Mouse (Mus musculus): Measurements from ENCODE around the gene Agtrap.
A peak's percentile ranks its signal among the peaks of the same experiment; 100 is the strongest.

The Agtrap gene

DNA sequence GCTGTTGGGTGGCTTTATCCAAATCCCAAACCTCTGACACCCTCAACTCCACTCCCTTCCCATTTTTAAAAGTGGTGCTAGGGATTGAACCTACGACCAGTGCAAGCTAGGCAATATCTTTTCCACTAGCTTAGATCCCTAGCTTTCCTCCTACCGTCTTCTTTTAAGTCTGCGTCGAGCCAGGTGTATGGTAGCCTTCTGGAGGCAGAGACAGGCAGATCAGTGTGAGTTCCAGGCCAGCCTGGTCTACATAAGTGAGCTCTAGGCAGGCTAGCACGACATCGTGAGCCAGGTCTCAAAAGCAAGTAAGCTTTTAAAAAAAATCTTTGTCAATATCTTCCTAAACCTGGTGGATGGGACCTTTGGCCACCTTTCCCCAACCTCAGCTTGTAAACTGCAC is 11.9 kb downstream of the Agtrap start:
- no peak for DNase-seq (ENCODE audit: low spot score in 2 of 2)

DNA sequence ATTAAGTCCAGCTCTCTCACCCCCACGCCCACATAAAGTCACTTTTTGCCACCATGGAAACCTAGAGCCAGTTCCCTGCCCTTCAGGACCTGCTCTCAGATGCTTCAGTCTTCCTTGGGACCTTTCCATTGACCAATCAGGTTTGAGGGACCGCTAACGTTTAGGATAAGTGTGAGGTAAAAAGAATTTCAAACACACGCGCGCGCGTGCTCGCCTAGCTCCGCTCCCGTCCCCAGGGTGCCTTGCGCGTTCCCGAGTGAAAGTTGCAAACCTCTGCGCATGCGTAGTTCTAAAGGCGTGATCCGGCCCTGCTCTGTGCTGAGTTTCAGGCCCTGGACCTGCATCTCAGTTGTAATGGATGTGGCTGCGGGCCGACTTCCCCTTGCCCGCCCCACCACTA is 12.6 kb downstream of the Agtrap start:
- peak; percentile 50 to 71 for DNase-seq (ENCODE audit: low spot score in 2 of 2)

DNA sequence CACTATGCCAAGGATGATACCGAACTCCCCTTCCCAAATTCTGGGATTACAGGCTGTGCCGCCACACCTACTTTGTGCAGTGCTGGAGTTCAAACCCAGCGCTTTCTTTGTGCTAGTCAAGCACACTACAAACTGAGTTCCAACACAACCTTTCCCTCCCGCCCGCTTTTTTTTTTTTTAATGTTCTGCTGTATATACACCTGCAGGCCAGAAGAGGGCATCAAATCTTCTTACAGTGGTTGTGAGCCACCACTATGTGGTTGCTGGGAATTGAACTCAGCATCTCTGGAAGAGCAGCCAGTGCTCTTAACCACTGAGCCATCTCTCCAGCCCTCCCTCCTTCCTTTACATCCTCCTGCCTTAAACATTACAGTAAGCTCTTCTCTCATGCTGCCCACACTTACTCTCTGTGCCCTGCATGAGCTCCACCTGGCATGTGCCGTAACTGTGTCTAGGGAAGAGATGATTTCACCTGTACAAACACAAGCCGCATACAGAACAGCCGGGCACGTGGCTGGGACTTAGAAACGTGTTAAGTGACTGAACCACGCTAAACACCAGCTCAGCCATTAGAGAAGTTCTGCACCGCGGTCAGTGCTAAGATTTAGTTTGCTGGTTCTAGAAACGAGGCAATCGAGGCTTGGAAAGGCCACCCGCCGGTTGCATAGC is 13.2 kb downstream of the Agtrap start:
- no peak for DNase-seq (ENCODE audit: low spot score in 2 of 2)

DNA sequence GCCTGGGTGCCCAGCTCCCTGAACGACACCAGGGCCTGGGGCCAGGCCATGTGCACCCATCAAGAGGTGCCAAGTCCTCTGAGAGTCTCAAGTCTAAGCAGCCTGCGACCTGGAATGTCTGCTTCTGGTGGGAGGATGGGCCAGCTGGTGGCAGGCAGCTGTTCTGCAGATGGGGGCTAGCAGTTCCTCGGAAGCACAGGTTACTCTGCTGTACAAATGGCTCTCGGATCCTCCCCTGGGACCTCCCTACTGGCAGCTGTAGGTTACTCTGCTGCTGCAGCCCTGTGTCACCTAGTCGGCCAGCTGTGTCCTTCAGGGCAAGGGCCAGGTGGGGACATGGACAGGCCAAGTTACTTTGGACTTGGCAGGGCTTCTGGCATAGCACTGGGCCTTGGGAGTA is 16.3 kb downstream of the Agtrap start:
- DNase-seq (ENCODE audit: low spot score in 2 of 2) = no peak

DNA sequence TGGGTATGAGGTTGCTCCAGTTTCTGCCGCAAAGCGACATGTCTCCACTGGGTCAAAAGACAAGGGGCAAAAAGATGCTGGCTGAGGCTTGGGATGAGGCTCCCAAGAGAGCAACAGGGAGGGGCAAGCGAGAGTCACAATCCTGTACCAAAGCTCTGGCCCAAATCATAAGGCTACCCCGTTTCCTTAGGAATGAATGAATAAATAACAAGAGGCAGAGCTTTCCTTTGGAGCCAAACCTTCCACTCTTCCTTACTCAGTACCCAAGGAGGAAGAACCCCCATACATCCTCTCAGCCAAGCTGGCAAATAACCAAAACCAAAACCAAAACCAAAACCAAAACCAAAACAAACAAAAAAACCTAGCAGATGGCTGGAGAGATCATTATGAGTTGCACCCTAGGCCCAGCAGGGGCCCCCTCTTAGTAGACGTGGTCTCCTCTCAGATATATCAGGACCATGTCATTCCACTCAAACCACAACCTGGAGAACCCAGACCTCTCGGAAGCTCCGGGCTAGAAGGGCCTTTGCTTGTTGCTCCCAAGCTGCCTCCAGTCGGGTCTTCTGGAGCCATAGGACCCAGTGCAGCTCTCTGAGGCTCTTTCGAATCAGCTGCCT is 18.1 kb downstream of the Agtrap start:
- no peak for DNase-seq (ENCODE audit: low spot score in 2 of 2)

DNA sequence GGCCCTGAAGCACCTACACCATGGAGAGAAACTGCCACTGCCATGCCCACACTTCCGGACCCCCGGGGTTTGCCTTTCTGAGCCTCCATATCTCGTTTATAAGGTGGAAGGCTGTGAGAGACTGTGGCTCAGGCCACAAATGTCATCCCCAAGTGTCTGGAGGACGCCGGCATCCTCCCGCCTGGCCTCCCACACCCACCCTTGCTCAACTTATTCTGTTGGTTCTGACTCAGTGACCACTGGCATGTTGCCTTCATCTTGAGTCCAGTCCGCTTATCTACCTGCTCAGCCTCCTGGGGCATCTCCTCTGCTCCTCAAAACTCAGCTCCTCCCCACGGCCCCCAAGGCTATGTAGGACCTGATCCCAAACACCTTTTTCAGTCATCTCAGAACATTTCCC is 20.5 kb downstream of the Agtrap start:
- no peak for DNase-seq (ENCODE audit: low spot score in 2 of 2)

DNA sequence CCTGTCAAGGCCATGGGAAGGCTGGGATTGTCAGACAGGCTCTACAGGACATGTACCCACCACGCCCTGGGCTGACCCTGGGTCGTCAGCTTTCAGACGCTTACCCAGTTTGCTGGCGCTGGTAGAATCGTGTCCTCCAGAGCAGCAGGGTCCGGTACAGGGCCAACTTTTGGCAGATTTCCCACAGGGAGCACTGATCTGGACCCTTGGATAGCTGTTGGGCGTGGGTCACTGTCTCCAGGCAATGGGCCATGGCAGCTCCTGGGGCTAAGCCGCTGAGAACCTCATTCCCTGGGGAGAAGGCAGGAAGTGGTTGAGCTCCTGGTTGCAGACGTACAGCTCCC is 21.5 kb downstream of the Agtrap start:
- no peak for DNase-seq (ENCODE audit: low spot score in 2 of 2)

DNA sequence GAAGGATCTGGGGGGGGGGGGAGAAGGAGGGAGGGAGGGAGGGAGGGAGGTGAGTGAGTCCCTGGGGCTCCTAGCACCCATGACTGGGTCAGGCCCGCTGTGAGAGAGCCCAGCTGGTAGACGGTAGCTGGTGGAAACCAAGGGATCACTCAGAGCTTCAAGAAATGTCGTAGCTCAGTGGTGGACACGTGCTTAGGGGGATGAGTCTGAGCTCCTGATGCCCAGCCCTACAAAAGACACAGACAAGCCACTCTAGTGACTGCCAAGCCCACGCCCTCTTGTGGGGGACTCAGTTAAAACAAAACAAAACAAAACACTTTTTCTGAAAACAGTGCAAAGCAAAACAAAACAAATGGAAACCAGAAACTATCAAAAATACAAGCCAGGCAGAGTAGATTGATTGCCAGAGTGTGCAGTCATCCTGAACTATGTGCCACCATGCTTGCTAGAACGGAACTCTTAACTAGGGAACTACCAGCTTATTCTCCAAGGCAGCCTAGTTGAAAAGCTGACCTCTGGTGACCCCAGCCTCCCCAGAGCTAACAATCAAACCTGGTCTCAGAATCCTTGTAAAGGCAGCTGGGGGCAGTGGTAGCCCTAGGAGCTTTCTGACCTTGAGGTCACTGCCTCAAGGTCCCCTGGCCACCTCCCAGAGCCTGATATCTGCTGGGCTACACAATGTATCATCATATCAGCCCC is 22.0 kb downstream of the Agtrap start:
- no peak for DNase-seq (ENCODE audit: low spot score in 2 of 2)

DNA sequence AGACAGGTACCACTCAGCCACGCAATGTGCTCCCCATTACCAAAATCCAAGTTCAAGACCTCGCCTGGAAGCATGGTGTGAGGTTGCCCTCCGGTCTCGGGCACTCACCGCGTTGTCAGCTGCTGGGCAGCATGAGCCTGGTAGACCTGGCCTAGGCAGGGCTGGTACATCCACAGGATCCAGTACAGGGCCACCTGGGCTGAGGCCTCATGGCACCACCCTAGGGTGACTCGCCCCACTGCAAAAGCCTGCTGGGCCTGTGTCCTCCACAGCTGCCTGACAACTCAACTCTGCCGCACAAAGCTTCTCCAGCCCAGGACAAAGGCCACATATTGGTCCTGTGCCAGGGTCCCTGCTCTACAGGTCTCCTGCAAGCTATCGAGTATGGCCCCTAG is 26.7 kb downstream of the Agtrap start:
- no peak for DNase-seq (ENCODE audit: low spot score in 2 of 2)

DNA sequence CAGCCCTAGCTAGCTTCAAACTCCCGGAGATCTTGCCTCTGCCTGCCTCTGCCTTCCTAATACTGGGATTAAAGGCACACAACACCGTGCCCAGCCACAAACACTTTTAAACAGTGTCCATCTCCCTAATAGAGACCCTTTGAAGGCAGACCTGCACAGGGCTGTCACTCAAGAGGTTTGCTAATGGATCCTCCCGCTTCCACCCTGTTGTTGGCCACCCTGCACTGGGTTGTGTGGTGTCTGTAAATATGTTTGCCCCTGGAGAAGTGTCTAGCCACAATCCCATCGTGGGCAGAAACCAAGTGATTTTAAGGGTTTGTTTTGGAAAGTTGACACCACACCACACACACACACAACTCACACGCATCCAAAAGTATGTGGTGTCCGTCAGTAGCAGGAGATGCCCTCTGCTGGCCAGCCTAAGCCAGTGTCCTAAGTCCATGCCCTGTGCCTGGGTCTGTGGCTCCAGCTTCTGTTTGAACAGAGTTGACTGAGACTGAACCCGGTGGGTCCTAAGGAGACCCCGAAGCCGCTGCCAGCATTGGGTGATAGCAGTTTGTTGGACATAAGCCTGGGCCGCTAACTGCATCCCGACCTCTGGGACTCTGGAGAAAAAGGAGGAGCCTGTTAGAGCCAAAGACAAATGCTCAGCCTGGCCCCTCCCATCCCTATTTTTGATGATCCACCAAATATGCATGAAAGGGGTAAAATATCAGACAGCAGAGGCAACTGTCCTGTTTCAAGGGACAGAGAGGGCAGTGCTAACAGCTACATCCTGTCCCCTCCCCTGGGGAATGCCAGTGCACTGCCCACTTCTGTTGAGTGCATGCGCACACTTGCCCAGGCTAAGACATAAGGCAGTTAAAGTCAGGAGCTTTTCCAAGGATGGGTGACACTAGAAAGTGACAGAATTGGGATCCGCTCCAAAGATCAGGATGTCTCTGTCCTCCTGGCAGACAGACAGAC is 27.4 kb downstream of the Agtrap start:
- DNase-seq (ENCODE audit: low spot score in 2 of 2) = peak; percentile 15 to 33

DNA sequence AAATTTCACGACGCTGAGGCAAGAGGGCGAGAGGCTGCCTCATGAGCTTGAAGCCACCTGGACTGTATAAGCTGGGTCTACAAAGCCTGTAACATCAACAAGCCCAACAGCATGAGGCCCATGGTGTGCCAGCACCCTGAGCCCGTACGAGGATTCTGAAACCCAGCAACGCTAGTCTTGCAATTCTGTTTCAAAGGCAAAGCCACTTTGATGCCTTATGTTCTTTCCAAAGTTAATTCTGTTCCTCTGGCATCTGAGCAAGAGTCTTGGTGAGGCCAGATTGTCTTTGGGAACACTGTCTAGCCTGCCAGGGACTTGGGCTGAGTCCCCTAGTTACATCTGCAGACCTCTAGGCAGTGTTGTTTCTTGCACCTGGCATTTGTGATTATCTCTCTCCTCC is 28.8 kb downstream of the Agtrap start:
- no peak for DNase-seq (ENCODE audit: low spot score in 2 of 2)

DNA sequence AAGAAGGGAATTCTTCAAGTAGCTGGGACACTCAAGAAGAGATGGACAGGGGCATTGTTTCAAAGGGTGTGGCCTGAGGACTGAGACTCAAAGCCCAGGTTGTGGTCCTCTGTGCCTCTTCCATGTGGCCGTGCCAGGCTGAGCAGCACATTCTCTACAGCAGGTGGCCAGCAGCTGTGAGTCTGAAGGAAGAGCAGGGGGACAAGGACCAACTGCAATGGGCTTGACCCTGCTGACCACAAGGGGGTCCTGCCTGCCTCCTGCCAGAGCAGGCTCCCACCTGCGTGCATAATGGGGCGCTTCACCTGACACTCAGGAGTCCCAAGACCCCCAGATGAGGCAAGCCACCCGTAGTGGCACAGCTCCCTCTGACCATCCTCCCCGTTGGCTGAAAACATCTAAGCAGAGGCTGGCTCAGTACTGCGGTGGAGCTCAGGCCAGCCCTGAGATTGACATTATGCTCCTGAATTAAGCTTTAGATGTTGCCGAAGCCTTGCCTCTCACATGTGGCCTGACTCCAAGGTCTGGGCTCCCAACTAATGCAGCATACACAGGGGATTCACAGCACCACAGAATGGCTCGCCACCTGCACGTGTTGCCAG is 29.5 kb downstream of the Agtrap start:
- DNase-seq (ENCODE audit: low spot score in 2 of 2) = no peak

DNA sequence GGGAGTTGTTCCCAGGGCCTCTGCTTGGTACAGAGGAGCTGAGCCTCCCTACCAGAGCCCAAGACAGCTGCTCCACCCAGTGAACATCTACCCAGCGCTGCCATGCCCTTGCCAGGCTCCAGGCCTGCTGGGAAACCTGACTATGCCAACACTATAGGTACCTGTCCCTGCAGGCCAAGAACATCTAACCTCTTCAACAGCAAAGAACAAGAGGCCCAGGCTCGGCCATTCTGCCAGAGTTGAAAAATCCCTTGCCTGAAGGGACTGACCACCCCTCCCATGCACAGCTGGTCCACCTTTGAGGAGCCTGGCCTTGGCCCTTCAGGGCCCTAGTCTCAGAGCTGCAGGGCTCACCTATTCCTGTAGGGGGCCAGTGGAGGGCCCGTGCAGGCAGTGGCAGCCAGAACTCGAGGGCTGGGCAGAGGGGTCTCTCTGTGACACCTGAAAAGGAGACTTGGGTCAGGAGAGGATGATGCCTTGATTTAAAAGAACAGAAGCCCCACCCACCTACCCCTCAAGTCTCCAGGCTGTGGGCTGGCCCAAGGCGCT is 30.1 kb downstream of the Agtrap start:
- no peak for DNase-seq (ENCODE audit: low spot score in 2 of 2)

DNA sequence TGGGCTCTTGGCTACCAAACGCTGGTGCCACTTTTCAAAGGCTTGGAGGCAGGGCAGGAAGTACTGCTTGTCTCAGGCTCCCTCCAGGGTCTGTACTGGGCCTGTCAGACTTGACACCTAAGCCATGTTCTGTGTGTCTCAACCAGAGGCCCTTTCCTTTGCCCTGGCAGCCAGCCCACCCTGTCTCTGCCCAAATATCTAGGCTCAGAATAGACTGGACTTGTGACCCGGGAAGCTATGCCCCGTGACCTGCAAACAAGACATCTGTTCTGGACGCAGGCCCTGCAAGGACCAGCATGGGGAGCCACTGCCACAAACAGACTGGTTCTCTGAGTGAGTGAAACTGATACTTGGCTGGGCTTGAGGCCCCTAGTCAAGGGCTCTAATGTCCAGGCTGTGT is 31.0 kb downstream of the Agtrap start:
- no peak for DNase-seq (ENCODE audit: low spot score in 2 of 2)

DNA sequence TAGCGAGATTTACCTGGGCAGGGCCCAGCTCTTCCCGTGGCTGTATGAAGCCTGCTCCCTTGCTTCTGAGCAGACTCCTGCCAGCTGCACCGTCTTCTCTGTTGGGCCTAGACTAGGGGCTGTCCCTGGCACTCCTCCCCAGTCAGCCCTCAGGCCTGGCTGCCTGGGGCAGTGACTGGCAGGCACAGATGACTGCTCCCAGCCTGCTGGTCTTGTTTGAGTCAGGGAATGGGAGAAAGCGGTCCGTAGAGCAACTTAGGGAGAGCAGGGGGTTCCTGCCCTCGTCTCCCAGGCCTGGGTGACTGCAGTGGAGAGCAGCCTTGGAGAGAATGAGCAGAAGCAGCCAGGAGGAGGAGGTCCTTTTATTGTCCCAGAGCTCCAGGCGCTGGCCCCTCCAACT is 31.6 kb downstream of the Agtrap start:
- DNase-seq (ENCODE audit: low spot score in 2 of 2) = no peak

DNA sequence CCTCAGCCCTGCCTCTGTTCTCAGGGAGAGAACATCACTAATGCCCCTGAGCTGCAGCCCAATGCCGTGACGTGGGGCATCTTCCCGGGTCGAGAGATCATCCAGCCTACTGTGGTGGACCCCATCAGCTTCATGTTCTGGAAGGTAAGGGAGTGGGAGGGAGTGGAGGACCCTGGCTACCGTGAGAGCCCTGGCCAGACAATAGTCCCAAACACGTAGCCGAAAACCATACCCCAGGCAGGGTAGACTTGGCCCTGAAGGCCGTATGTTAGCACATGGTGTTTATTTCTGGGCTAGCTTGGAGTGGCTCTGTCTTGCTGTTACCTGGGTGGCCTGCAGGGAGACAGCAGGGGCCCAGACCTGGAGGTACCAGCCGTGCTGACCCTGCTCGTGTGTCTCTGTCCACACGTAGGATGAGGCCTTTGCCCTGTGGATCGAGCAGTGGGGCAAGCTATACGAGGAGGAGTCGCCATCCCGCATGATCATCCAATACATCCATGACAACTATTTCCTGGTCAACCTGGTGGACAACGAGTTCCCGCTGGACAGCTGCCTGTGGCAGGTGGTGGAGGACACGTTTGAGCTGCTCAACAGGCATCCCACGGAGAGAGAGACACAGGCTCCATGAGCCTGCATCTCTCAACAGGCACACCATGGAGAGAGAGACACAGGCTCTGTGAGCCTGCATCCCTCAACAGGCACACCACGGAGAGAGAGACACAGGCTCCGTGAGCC is 32.7 kb downstream of the Agtrap start:
- no peak for DNase-seq (ENCODE audit: low spot score in 2 of 2)

DNA sequence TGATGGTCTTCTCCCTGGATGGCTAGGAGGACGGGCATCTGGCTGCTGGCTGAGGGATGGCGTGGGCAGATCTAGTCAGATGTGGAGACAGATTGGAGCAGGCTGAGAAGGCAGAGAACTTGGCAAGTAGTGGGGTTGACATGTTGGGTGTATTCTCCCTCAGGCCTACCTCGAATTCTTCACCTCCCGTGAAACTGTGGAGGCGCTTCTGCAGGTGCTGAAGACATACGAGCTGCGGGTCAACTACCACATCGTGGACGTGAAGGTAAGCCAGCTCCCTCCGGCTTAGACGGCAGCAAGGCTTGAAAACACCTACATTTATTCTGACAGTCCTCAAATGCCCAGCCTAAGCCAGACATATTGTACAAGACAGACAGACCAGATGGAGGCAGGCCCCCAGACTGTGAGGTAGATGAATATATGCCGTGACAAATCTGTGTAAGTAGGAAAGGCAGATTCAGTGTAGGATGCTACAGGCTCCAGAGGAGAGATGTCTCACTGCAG is 34.4 kb downstream of the Agtrap start:
- DNase-seq (ENCODE audit: low spot score in 2 of 2) = no peak

DNA sequence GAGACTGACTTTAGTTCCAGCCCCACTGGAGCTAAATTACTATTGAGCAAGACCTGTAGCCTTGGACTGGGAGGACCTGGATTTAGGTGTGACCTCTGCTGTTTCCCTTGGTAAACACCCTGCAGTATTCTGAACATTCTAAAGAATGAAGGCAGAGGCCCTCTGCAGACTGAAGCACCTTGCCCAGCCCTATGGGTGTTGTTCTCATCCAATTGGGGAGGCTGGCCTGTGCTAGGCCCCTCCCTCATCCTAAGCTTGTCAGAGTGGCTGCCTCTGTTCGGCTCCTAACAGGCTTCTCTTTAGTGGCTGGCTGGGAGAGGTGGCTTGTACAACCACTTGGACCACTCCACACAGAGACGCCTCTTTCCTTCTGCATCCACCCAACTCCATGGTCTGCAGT is 34.9 kb downstream of the Agtrap start:
- no peak for DNase-seq (ENCODE audit: low spot score in 2 of 2)

DNA sequence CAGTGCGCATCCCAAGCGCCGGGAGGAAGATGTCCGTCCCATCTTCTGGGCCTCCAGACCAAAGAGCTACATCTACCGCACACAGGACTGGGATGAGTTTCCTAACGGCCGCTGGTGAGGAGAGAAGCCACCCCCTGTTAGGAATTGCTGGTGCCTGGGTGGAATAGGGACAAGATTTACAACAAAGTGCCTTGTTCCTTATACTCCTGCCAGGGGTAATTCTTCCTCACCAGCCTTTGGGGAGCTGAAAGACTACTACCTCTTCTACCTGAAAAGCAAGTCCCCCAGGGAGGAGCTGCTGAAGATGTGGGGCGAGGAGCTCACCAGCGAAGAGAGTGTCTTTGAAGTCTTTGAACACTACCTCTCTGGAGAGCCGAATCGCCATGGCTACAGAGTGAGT is 35.9 kb downstream of the Agtrap start:
- no peak for DNase-seq (ENCODE audit: low spot score in 2 of 2)

DNA sequence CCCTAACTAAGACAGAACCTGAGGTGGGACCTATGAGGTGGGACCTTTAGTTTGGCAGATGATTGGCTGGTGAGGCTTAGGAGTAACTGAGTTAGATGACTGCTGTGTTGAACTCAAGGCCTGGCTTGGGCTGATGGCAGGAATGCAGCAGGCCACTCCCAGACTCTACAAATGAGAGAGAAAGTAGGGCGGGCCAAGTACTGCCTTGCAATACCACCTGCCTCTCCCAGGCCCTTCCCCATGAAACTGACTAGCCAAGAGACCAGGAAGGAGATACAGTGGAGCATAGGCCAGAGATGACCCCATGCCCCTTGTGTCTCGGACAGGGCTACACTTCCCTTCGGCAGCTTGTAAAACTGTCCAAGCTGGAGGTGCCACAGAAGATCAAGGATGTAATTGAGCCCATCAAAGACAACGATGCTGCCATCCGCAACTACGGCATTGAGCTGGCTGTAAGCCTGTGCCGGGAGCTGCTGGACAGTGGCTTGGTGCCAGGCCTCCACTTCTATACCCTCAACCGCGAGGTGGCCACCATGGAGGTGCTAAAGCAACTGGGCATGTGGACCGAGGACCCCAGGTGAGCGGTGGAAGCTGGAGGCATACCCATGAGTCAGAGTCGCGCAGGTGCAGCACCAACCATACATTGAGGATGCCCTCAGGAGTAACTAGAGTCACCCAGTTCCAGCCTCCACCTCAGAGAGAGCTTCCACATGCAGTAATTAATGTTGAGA is 36.6 kb downstream of the Agtrap start:
- DNase-seq (ENCODE audit: low spot score in 2 of 2) = no peak

All from natural killer cell, adult 2 months (primary cell).